Mouse (Mus musculus): Measurements from ENCODE around the gene Plp1. TPM values are rescaled to one million over a fixed set of nuclear protein-coding genes. Genes with fewer than 3 reads are reported as not detected.

Gene Plp1
- polyA plus RNA-seq (2015; fragmentation: Nextera tagmentation; extraction: Ambion mirVana): 4.5 TPM in 2 replicates

DNA sequence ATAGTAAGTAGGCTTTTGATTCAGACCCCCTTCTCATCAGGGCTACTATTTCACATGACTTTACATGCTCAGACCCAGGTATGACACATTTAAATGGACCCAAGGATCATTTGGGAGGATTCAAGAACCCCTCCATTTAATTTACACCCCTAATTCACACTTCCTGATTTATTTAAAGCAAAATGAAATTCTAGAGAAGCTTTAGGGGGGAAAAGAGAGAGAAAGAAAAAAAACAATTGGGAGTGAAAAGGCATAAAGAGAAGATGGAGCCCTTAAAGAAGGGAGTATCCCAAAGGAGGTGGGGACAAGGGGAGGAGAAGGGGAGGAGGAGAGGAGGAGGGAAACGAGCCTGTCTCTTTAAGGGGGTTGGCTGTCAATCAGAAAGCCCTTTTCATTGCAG is at the start of gene Plp1:
TSS of gene Plp1 (plus strand) at position 301 of the 400 bp plus-strand sequence.
- Histone ChIP-seq H3K4me1 (replicated peaks; ENCODE audit: control insufficient read depth, insufficient read depth) (no peaks in the 10 kb centered on the region), H3K9me3 (ENCODE audit: control insufficient read depth, low read length) (no peaks in the 10 kb centered on the region), H3K9ac (ENCODE audit: low read length) (no peak within 1 kb of the TSS), H3K4me3 (ENCODE audit: low read depth, low read length) (no peak within 1 kb of the TSS), H3K27me3 (ENCODE audit: control insufficient read depth, insufficient read depth, low read length) (no peaks in the 10 kb centered on the region), H3K27ac (replicated peaks) (no peak within 1 kb of the TSS), H3K4me2 (replicated peaks; ENCODE audit: low read depth) (no peak within 1 kb of the TSS), H3K36me3 (ENCODE audit: control insufficient read depth, insufficient read depth, low read length) (no peaks in the 10 kb centered on the region)
- WGBS: 42% methylated on average over 1 of the region's 1 CpGs
- ATAC-seq (ENCODE audit: low FRiP score, low TSS enrichment): no peak
- DNase-seq (ENCODE audit: low spot score): no peak
- TF ChIP-seq EP300 (optimal IDR thresholded peaks at IDR 0.05): no peak
- no peak for TF ChIP-seq CTCF (IDR thresholded peaks at IDR 0.05; ENCODE audit: low read depth)

DNA sequence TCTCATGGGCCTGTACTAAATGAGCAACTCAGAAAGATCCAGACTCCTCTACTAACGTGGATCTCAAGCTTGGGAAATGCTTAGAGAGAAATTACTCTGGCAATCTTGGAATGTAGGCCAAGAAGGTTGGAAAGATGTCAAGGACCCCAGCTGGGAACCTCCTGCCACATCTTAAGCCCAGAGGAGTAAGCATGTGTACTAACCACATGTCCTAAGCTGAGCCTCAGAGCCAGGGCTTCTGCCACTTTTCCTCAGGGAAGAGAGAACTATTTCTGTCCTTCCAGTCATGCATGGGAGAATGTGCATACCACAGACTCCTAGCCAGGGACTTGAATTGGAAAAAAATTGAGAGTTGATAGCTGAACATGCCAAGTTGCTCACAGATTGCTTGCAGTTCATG is 49.4 kb upstream of the Plp1 start:
- H3K4me1 ChIP-seq (replicated peaks; ENCODE audit: control insufficient read depth, insufficient read depth): no peaks in the 10 kb centered on the region
- ATAC-seq (ENCODE audit: low FRiP score, low TSS enrichment): no peak
- TF ChIP-seq EP300 (optimal IDR thresholded peaks at IDR 0.05): no peak
- no peak for TF ChIP-seq CTCF (IDR thresholded peaks at IDR 0.05; ENCODE audit: low read depth)
- no peaks in the 10 kb centered on the region for H3K9me3 ChIP-seq (ENCODE audit: control insufficient read depth, low read length)
- no peaks in the 10 kb centered on the region for H3K27me3 ChIP-seq (ENCODE audit: control insufficient read depth, insufficient read depth, low read length)
- no peaks in the 10 kb centered on the region for H3K36me3 ChIP-seq (ENCODE audit: control insufficient read depth, insufficient read depth, low read length)
- 44% methylated on average over 1 of the region's 1 CpGs for WGBS
- H3K27ac ChIP-seq (replicated peaks): no peak overlapping the region
- no peak overlapping the region for H3K4me2 ChIP-seq (replicated peaks; ENCODE audit: low read depth)
- no peak overlapping the region for H3K4me3 ChIP-seq (ENCODE audit: low read depth, low read length)
- H3K9ac ChIP-seq (ENCODE audit: low read length): no peak overlapping the region
- no peak for DNase-seq (ENCODE audit: low spot score)

DNA sequence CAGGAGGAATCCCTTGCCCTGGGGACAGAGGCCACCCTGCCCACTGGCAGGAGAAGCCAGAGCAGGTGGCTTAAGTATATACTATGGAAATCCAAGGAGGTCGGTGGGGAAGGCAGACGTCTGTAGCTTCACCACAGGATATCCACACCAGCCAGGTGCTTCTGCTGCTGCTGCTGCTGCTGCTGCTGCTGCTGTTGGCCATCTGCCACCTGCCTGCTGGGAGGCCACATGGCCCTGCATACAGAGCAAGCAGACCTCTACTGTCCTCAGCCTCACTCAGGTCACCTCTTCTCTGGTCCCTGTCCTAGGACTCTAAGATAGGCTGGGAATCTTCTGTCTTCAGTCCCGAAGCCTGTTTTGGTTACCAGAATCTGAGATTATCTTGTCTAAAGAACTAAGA is 44.4 kb upstream of the Plp1 start:
- Histone ChIP-seq H3K9me3 (ENCODE audit: control insufficient read depth, low read length) (no peaks in the 10 kb centered on the region), H3K4me3 (ENCODE audit: low read depth, low read length) (no peak overlapping the region), H3K27ac (replicated peaks) (no peak overlapping the region), H3K27me3 (ENCODE audit: control insufficient read depth, insufficient read depth, low read length) (no peaks in the 10 kb centered on the region), H3K36me3 (ENCODE audit: control insufficient read depth, insufficient read depth, low read length) (no peaks in the 10 kb centered on the region), H3K4me1 (replicated peaks; ENCODE audit: control insufficient read depth, insufficient read depth) (no peaks in the 10 kb centered on the region), H3K4me2 (replicated peaks; ENCODE audit: low read depth) (no peak overlapping the region), H3K9ac (ENCODE audit: low read length) (no peak overlapping the region)
- DNase-seq (ENCODE audit: low spot score) (no peak), ATAC-seq (ENCODE audit: low FRiP score, low TSS enrichment) (no peak)
- 92% methylated on average over 3 of the region's 3 CpGs for WGBS
- TF ChIP-seq CTCF (IDR thresholded peaks at IDR 0.05; ENCODE audit: low read depth) (no peak), EP300 (optimal IDR thresholded peaks at IDR 0.05) (no peak)

DNA sequence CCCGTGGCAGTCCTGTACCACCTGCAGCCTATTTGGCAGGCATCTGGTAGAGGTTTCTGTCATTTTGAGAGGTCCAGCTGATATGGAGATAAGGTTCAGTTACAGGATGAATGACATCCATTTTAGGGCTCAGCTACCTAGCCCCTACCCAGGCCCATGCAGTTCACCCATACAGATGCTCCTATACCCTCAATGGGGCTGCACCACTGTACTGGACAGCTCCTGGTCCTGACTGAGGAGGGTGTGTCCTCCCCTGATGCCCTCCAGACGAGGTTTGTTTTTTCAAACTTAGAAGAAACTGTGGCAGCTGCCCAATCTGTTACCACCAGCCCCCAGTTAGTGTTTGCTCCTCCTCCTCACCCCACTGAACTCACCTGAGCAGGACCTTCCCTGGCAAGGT is 43.2 kb upstream of the Plp1 start:
- DNase-seq (ENCODE audit: low spot score): no peak
- H3K36me3 ChIP-seq (ENCODE audit: control insufficient read depth, insufficient read depth, low read length): no peaks in the 10 kb centered on the region
- ATAC-seq (ENCODE audit: low FRiP score, low TSS enrichment): no peak
- 62% methylated on average over 2 of the region's 2 CpGs for WGBS
- H3K9me3 ChIP-seq (ENCODE audit: control insufficient read depth, low read length): no peaks in the 10 kb centered on the region
- H3K4me3 ChIP-seq (ENCODE audit: low read depth, low read length): no peak overlapping the region
- H3K9ac ChIP-seq (ENCODE audit: low read length): no peak overlapping the region
- H3K4me2 ChIP-seq (replicated peaks; ENCODE audit: low read depth): no peak overlapping the region
- no peak overlapping the region for H3K27ac ChIP-seq (replicated peaks)
- TF ChIP-seq CTCF (IDR thresholded peaks at IDR 0.05; ENCODE audit: low read depth) (no peak), EP300 (optimal IDR thresholded peaks at IDR 0.05) (no peak)
- H3K4me1 ChIP-seq (replicated peaks; ENCODE audit: control insufficient read depth, insufficient read depth): no peaks in the 10 kb centered on the region
- H3K27me3 ChIP-seq (ENCODE audit: control insufficient read depth, insufficient read depth, low read length): no peaks in the 10 kb centered on the region

DNA sequence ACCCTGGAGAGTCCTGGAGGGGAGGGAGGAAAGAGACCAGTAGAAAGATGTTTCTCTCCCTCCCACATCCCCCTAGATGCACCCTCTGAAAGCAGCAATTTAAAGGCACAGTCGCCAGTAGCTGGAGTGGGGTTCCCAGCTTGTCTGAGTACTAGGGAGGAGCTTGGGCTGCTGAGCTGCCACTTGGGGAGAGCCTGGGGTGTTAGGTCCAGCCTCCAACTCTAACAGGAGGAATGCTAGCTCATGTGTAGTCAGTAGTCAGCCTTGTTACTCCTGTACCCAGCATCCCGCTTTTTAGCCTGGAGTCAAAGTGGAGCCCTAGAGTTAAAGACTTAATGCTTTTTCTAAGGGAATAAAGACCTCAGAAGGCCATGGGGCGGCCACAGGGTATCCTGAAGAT is 42.4 kb upstream of the Plp1 start, which contains the start of gene Glra4:
TSS of gene Glra4 (minus strand) at position 101 of the 400 bp plus-strand sequence.
- no peak within 1 kb of the TSS for H3K4me2 ChIP-seq (replicated peaks; ENCODE audit: low read depth)
- no peaks in the 10 kb centered on the region for H3K27me3 ChIP-seq (ENCODE audit: control insufficient read depth, insufficient read depth, low read length)
- no peak within 1 kb of the TSS for H3K27ac ChIP-seq (replicated peaks)
- no peaks in the 10 kb centered on the region for H3K4me1 ChIP-seq (replicated peaks; ENCODE audit: control insufficient read depth, insufficient read depth)
- DNase-seq (ENCODE audit: low spot score) (no peak), ATAC-seq (ENCODE audit: low FRiP score, low TSS enrichment) (no peak)
- no peaks in the 10 kb centered on the region for H3K9me3 ChIP-seq (ENCODE audit: control insufficient read depth, low read length)
- no peaks in the 10 kb centered on the region for H3K36me3 ChIP-seq (ENCODE audit: control insufficient read depth, insufficient read depth, low read length)
- no peak within 1 kb of the TSS for H3K9ac ChIP-seq (ENCODE audit: low read length)
- TF ChIP-seq EP300 (optimal IDR thresholded peaks at IDR 0.05) (no peak), CTCF (IDR thresholded peaks at IDR 0.05; ENCODE audit: low read depth) (no peak)
- no peak within 1 kb of the TSS for H3K4me3 ChIP-seq (ENCODE audit: low read depth, low read length)
- 83% methylated on average over 3 of the region's 3 CpGs for WGBS

DNA sequence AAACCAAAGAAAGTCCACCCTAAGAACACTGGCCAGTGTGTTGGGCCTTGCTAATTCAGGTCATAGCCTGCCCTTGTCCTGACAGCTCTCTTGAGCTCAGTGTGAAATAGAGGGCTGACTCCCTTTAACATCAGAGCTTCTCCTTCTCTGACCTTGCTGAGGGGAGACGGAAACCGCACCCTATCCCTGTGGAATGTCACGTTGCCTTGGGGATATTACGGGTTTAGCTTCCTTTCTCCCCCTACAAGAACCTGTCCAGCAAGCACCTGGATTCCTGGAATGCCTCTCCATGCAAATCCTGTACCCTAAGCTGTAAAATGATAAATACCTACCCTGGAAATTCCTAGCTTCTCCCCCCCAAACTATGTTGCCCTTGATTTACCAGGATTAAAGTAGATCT is 33.0 kb upstream of the Plp1 start:
- TF ChIP-seq CTCF (IDR thresholded peaks at IDR 0.05; ENCODE audit: low read depth) (no peak), EP300 (optimal IDR thresholded peaks at IDR 0.05) (no peak)
- H3K4me2 ChIP-seq (replicated peaks; ENCODE audit: low read depth): no peak overlapping the region
- H3K27me3 ChIP-seq (ENCODE audit: control insufficient read depth, insufficient read depth, low read length): no peaks in the 10 kb centered on the region
- DNase-seq (ENCODE audit: low spot score) (no peak), ATAC-seq (ENCODE audit: low FRiP score, low TSS enrichment) (no peak)
- H3K36me3 ChIP-seq (ENCODE audit: control insufficient read depth, insufficient read depth, low read length): no peaks in the 10 kb centered on the region
- H3K4me3 ChIP-seq (ENCODE audit: low read depth, low read length): no peak overlapping the region
- 41% methylated on average over 4 of the region's 4 CpGs for WGBS
- no peaks in the 10 kb centered on the region for H3K9me3 ChIP-seq (ENCODE audit: control insufficient read depth, low read length)
- H3K4me1 ChIP-seq (replicated peaks; ENCODE audit: control insufficient read depth, insufficient read depth): no peaks in the 10 kb centered on the region
- H3K27ac ChIP-seq (replicated peaks): no peak overlapping the region
- H3K9ac ChIP-seq (ENCODE audit: low read length): no peak overlapping the region

All from stomach, postnatal 0 days (tissue).